Mouse (Mus musculus) bone marrow, adult 2 months (tissue): ENCODE measurements around the gene Sh3rf1.

ENCODE experiments used
- CTCF ChIP-seq: fragments of 200-500 bp; IDR thresholded peaks from 2 replicates; pipeline ENCODE4 v1.5.1; 2011; ENCODE audit warnings: low read length, control low read depth; ENCODE audit not compliant: control insufficient read depth, insufficient read depth
- POLR2A ChIP-seq: fragments of 200-500 bp; IDR thresholded peaks from 2 replicates; pipeline ENCODE4 v1.6.1; 2011; ENCODE audit warnings: low read depth, mild to moderate bottlenecking, control low read depth, low read length, borderline replicate concordance; ENCODE audit not compliant: control insufficient read depth

- TF ChIP-seq POLR2A, result no peak
- TF ChIP-seq CTCF, result no peak
These were observed 19.8 kb downstream of the Sh3rf1 start for GRCm38 (mm10) chr8:61243491-61243890.
